Comparison of ENCODE assay signal across 30 mouse cellular contexts in the genomic region with DNA sequence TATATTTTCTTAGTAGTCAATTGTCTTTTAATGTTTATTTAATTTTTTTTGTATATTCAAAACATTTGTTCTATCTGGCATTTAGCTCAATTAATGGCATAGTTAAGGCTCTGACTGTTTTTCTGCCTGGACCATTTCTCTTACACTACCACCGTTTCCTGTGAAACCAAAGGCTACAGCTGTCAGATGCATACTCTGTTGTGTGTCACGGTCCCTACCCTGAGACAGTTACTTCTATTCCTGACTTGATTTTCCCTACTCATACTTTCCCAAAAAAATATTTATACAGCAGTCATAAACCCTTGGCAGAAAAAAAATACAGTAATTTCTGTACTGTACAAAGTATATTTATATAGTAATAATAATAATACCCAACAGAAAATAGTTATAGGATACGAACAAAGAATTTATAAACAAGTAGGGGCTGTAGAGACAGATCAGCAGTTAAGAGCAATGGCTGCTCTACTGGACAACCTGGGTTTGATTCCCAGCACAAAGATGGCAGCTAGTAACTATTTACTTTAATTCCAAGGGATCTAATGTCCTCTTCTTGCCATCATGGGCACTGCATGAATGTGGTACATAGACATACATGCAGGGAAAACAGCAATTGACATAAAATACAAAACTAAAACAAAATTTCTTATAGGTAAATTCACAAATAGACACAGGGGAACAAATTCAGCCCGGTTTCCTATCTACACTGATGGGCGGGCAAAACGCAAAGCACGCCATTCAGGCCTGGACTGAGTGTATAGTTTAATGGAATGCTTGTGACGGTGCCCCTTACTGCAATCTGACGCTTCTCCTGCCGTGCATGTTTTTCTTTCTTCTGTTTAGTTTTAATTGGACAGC.
"Had no signal": no experiment of that assay in that cellular context is flagged by ENCODE, and none has a peak within 500 bp of the region (broad histone marks: within the 10 kb centered on the region; RNA-seq: fewer than 3 reads in every experiment).

No protein-coding gene starts in this region.

- H3K27ac ChIP-seq: limb, embryonic 10.5 days; limb, embryonic 12.5 days; limb, embryonic 13.5 days; limb, embryonic 15.5 days; liver, embryonic 12.5 days; liver, embryonic 13.5 days; liver, embryonic 14.5 days; liver, embryonic 15.5 days; lung, embryonic 15.5 days; macrophage; midbrain, embryonic 10.5 days; midbrain, embryonic 12.5 days; midbrain, embryonic 15.5 days; neural tube, embryonic 12.5 days; neural tube, embryonic 13.5 days had no signal

- DNase-seq: left cerebral cortex, postnatal 4 days; liver; liver, embryonic 13.5 days; liver, postnatal 0 days; lung, adult 18-20 months; lung, embryonic 14.5 days; lung, postnatal 10 days; lung, postnatal 14 days; lung, postnatal 36 days; lung, postnatal 4 days; midbrain, embryonic 14.5 days had no signal

- H3K9me3 ChIP-seq: limb, embryonic 10.5 days; limb, embryonic 12.5 days; limb, embryonic 13.5 days; limb, embryonic 15.5 days; liver, embryonic 12.5 days; liver, embryonic 13.5 days; liver, embryonic 15.5 days; lung, embryonic 15.5 days; megakaryocyte, embryonic 14.5 days; midbrain, embryonic 10.5 days; midbrain, embryonic 12.5 days; midbrain, embryonic 15.5 days; neural tube, embryonic 12.5 days; neural tube, embryonic 13.5 days had no signal

- H3K4me1 ChIP-seq: limb, embryonic 10.5 days; limb, embryonic 12.5 days; limb, embryonic 13.5 days; limb, embryonic 15.5 days; liver, embryonic 12.5 days; liver, embryonic 13.5 days; liver, embryonic 15.5 days; lung, embryonic 15.5 days; megakaryocyte, embryonic 14.5 days; midbrain, embryonic 10.5 days; midbrain, embryonic 12.5 days; midbrain, embryonic 15.5 days; neural tube, embryonic 12.5 days; neural tube, embryonic 13.5 days had no signal

- H3K4me3 ChIP-seq: limb, embryonic 10.5 days; limb, embryonic 12.5 days; limb, embryonic 13.5 days; limb, embryonic 15.5 days; liver, embryonic 12.5 days; liver, embryonic 13.5 days; liver, embryonic 15.5 days; lung, embryonic 15.5 days; megakaryocyte, embryonic 14.5 days; midbrain, embryonic 10.5 days; midbrain, embryonic 12.5 days; midbrain, embryonic 15.5 days; myocyte; neural tube, embryonic 12.5 days; neural tube, embryonic 13.5 days had no signal

- H3K4me2 ChIP-seq: limb, embryonic 12.5 days; limb, embryonic 13.5 days; limb, embryonic 15.5 days; liver, embryonic 11.5 days; liver, embryonic 12.5 days; liver, embryonic 13.5 days; liver, embryonic 15.5 days; lung, embryonic 14.5 days; lung, embryonic 15.5 days; midbrain, embryonic 12.5 days; midbrain, embryonic 15.5 days; neural tube, embryonic 12.5 days; neural tube, embryonic 13.5 days had no signal

- H3K9ac ChIP-seq: limb, embryonic 12.5 days; limb, embryonic 13.5 days; limb, embryonic 15.5 days; liver, embryonic 12.5 days; liver, embryonic 13.5 days; liver, embryonic 14.5 days; liver, embryonic 15.5 days; liver, postnatal 0 days; lung, embryonic 14.5 days; lung, embryonic 15.5 days; midbrain, embryonic 12.5 days; midbrain, embryonic 15.5 days; neural tube, embryonic 12.5 days; neural tube, embryonic 13.5 days had no signal

- ATAC-seq: liver, embryonic 12.5 days; liver, postnatal 0 days; lung, postnatal 0 days; midbrain, embryonic 15.5 days; midbrain, embryonic 16.5 days had no signal

- H3K27me3 ChIP-seq: limb, embryonic 12.5 days; limb, embryonic 13.5 days; limb, embryonic 15.5 days; liver, embryonic 12.5 days; liver, embryonic 13.5 days; liver, embryonic 15.5 days; lung, embryonic 15.5 days; megakaryocyte, embryonic 14.5 days; midbrain, embryonic 12.5 days; midbrain, embryonic 15.5 days; neural tube, embryonic 12.5 days; neural tube, embryonic 13.5 days had no signal
